Mouse (Mus musculus): ENCODE measurements around the gene Vwde.
A peak's percentile ranks its signal among the peaks of the same experiment; 100 is the strongest.

The Vwde gene

DNA sequence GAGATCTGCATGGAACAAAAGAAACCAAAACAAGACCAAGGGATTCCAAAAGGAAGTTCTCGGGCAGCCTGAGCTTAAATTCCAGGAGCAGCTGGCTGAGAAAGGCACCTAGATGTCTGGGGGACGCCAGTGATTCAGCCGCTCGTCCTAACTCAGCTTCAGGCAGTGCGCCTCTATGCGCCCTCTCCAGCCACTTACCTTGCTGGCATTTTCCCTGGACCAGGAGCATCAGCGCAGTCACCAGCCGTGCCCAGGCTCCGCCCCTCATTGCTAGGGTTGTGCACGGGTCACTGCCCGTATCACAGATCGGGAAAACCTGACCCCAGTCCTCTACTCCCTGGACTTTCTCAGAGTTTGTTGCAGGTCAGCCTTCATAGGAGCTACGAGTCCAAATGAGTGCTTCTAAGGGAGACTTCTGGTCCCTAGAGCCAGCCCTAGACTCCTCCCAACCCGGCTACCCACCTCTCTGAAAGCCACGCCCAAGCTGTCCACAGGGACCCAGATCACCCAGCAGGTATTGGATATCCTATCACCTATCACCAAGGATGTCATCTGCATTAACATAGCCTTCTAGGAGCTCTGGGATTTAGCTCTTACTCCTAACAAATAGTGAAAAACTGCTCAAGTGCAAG is at the start of gene Vwde:
TSS of gene Vwde (minus strand) at position 370 of the 632 bp plus-strand sequence.
- no peak for DNase-seq (ENCODE audit: low read depth)

DNA sequence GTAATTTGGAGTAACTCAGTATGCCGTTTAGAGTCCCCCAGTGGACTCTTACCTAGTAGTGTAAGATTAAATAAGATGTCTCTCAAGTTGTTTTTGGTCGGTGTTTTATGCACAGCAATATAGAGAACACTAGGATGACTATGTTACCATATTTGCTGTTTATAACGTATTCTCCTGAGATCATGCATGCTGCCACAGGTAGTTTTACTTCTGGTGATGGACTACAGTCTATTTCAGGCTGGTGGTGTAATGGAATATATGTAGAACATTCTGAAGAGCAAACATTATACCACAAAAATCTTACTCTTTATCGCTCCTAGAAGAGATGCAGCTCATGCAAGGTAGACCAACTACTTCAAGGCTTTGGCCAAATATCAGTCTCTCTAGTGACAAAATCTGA is 30.6 kb upstream of the Vwde start:
- no peak for DNase-seq (ENCODE audit: low read depth)

DNA sequence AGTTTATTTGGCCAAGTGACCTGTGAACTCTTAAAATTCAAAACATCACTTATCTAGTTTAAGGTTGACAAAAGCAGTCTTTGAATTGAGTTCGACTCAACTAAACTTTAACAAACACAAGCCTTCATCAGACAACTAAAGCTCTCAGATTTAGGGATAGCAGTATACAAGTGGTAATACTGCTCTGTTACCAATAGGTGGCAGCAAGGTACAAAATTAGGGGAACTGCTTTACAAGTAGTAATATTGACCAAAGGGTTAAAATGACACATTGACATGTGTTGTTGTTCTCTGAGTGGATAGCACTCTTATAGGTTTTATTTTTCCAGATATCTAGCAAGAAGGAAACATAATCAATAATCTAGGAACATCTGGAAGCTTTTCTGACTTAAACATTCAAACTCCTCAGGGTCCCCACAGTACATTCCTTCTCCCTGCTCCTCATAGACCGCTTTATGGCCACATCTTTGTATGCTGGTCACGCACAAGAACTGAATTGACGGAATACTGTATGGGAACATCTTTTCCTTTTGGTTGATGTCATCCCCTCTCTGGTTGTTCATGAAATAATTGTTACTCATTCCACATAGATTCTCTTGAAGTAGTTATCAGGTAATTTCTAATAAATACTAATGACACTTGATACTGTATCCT is 23.7 kb upstream of the Vwde start:
- peak; percentile 4 for DNase-seq (ENCODE audit: low read depth)

DNA sequence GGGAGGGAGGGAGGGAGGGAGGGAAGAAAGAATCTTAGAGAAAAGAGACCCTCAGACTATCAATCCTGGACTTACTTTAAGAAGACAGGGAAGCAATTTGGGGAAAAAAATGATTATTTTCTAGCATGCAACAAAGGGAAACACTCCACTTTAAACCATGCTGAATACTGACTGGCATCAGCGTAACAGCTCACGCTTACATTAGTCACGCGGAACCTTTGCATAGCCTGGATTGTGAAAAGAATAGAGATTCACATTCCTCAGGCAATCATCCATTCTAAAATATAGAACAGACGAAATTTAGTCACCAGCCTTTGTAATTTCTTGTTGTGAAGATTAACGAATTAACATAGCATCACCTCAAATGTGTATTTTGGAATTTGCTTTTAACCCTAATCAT is 18.6 kb downstream of the Vwde start:
- no peak for DNase-seq (ENCODE audit: low read depth)

DNA sequence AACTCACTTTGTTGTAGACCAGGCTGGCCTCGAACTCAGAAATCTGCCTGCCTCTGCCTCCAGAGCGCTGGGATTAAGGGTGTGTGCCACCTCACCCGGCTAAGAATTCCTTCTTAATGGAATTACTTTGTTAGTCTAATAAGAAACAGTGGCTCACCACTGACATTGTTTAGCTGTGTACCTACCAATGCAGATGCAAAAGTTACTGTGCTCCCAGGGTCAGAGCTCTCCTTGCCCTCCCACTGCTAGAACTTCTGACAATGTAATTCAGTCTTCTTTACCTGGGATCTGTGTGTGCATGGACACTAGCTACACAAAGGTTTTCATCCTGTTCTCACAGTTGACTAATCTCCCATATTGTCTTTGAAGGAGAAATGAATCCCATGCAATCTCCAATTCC is 27.3 kb downstream of the Vwde start:
- no peak for DNase-seq (ENCODE audit: low read depth)

DNA sequence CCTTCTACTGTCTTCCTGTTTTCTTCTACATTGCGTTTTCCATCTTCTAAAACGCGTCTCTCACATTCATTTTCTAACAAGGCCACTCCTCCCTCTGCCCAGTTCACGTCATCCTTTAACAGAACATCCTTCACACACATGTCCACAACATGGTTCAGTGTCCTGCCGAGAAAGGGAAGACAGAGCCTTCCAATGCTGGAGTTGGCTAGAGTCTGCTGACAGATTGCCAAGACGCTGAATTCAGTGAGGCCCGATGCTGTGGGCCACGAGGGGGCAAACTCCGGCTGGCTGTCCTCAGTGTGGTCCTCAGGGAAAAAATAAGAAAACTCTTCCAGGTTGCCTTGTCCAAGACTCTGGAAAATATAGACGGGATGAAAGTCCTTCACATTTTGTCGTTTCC is 37.9 kb downstream of the Vwde start:
- DNase-seq (ENCODE audit: low read depth) = no peak

DNA sequence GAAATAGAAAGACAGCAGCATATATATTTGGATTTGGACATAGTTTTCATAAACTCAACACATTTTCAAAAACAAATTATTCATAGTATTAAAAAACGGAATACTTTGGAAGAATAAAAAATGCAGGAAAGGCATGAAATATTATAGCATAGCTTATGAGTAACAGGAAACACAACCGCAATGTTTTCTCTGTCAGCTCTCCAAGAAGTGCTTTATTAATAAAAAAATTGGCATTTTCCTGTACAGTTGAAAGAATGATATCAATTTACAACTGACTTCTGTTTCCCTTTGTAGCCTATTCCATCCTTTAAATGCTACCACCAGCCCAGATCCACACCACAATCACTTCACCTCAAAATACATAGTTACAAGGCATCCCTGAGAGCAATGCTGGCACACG is 44.7 kb downstream of the Vwde start:
- DNase-seq (ENCODE audit: low read depth) = peak; percentile 35

DNA sequence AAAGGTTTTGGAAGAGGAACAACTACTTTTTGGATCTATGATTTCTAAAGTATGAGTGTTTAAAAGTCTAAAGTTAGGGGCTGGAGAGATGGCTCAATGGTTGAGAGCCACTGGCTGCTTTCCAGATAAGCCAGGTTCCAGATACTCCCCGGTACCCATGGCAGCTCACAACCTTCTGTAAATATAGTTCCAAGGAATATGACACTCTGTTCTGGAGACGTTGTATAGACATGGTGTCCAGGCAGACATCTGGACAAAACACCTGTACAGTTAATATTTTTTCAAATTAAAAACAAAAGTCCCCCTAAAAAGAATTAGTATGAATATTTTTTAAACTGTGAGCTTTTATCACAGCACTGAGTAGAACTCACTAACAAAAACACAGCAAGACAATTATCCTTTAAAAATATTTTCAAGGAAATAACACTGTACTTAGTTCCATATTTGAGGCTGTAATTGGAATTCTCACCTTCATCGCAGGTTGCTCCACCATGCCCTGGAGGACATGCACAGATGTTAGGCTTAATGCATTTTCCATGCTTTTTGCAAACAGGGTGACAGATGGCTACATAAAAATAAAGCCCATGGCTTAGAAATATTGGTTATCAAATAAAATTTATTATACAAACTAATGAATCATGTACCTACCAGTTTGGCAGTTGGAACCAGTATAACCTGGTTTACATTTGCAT is 55.2 kb downstream of the Vwde start:
- no peak for DNase-seq (ENCODE audit: low read depth)

DNA sequence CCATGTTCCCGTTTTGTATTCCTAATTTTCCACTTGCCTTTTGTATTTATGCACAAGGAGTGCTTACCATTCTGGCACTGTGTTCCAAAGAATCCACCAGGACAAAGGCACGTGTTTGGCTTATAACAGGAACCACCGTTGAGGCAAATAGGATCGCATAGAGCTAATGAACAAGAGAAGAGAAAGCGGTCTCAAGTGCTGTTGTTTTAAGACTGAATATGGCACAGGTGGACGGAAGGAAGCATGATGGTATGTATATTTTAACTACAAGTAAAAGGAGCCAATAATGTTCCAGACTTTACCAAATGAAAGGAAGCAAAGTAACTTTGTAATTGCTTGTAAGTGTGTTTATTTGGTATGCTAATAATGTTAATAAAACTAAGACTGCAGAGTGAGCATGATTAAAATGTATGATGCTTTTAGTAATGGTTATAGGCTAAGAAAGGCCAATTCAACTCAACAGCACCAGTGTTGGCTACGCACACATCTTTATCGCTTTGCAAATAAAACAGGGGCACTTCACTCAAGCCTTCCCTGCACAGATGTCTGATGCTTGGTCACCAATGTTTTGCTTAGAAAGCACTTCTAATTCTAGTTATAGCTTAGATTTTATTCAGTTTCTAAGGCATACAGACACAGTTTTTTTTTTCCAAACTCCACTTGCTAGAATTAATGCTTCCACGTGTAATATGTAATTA is 58.4 kb downstream of the Vwde start:
- DNase-seq (ENCODE audit: low read depth) = no peak

DNA sequence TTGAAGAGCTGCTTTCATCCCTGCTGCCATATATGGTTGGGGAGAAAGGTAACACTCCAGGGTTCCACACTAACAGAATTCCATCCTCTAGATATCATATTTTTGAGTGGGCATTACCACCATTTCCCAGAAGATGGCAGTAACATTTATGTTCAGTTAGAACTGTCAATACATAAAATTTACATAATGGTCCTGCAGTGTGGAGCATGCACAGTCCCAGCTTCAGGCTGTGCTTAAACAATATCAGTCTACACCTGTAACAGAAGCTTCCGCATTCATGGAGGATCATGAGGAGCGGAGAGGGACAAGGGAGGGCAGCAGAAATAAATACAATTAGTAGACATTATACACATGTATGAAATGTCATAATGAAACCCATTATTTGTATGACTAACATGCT is 65.3 kb downstream of the Vwde start:
- DNase-seq (ENCODE audit: low read depth) = peak; percentile 6

DNA sequence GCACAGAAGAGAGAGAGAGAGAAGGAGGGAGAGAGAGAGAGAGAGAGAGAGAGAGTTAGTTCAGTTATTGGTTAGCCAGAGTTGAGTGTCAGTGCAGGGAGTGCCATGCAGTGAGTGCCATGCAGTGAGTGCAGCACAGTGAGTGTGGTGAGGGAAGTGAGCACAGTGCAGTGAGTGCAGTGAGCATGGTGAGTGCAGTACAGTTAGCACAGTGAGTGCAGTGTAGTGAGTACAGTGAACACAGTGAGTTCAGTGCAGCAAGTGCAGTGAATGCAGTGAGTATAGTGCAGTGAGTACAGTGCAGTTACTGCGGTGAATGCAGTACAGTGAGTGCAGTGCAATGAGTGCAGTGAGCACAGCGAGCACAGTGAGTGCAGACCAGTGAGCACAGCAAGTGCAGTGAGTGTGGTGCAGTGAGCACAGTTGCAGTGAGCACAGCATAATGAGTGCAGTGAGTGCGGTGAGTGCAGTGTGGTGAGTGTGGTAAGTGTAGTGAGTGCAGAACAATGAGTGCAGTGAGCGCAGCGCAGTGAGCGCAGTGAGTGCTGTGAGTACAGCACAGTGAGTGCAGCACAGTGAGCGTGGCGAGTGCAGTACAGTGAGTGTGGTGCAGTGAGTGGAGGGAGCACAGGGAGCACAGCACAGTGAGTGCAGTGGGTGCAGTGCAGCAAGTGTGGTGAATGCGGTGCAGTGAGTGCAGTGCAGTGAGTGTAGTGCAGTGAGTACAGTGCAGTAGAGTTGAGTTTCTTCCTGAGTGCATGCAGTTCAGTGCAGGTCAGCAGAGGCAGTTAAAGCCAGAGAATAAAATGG is 70.7 kb downstream of the Vwde start:
- DNase-seq (ENCODE audit: low read depth) = no peak

DNA sequence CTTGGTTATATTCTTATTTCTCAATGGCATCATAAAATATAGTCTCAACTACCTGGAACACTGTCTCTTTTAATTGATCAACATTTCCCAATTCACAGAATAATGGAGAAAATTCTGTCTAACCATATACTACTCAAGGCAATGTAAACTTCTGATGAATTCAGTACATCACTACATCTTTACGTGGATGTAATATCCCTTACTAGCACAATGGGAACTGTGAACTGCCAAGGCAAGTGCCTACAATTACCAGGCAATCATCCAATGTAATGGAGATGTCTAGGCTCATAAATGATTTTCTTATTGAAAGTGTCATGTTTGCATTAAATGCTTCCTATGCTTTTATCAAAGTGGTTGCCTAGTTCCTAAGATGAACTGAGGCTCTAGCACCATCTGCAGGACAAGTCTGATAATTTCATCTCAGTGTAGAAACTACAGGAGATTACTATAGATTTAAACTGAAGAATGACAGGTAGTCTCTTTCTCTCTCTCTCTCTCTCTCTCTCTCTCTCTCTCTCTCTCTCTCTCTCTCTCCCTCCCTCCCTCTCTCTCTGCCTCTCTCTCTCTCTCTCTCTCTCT is 72.6 kb downstream of the Vwde start:
- peak; percentile 21 for DNase-seq (ENCODE audit: low read depth)

DNA sequence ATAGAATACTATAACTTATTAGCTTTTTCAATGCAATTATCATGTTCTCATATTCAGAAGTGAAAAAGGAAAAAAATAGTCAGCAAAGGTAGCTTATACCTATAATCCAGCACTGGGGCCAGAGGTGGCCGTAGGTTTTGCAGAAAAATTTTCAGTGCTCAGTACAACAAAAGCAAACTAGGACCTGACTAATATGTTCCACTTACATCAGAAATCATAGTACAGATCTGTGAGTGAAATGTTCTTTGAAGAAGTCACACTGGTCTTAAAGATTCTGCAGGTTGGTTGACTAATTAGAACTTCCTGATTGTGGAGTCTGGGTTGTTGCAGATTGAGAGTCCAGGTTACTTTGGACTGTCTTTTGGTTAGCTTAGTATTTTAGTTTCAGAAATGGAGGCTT is 87.5 kb downstream of the Vwde start:
- no peak for DNase-seq (ENCODE audit: low read depth)

DNA sequence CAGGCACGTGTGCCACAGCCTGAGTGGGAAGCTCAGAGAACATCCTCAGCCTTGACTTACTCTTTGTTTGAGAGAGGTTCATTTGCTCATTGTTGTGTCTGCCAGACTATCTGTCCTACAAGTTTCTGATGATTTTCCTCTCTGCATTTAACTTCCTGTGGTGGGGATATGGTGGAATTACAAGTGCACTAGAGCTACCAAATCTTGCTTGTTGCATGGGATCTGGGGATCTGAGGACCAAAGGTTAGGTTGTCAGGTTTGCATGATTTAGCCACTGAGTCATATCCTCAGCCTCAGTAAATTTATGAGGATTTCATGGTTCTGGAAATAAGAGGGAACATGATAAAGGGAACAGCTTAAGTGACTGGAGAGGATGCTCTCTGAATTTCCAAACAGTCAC is 116.1 kb downstream of the Vwde start:
- no peak for DNase-seq (ENCODE audit: low read depth)
